Mouse (Mus musculus) embryonic fibroblast, embryonic 13.5 days (primary cell): ENCODE measurements around the gene Tmem198b.

ENCODE experiments used
- CTCF ChIP-seq: IDR thresholded peaks from 2 replicates; pipeline ENCODE4 v1.5.1; 2011; ENCODE audit warnings: mild to moderate bottlenecking, control low read depth, low read length, moderate library complexity, borderline replicate concordance; ENCODE audit not compliant: insufficient read depth
- POLR2A ChIP-seq: IDR thresholded peaks from 2 replicates; pipeline ENCODE4 v1.6.1; 2011; ENCODE audit warnings: low read depth, mild to moderate bottlenecking, control low read depth, low read length, moderate library complexity

GRCm38 (mm10) chr10:128820217-128820616 lies 16.0 kb upstream of the Tmem198b start:
- TF ChIP-seq CTCF (no peak), POLR2A (no peak)
